ENCODE assay signal across 12 mouse cellular contexts in genomic region chr11:84512031-84512430, GRCm38 (mm10). TPM values are rescaled to one million over a fixed set of nuclear protein-coding genes. Genes with fewer than 3 reads are reported as not detected.
DNase-seq lines count a peak whose midpoint lies in the region; ATAC-seq lines count a peak whose summit lies in the region.
"Had no signal": no experiment of that assay in that cellular context is flagged by ENCODE, and none has a peak within 500 bp of the region (broad histone marks: within the 10 kb centered on the region; RNA-seq: fewer than 3 reads in every experiment).

No protein-coding gene starts in this region.

- H3K4me1 ChIP-seq in neural tube, embryonic 12.5 days, result peaks cover 10% of the 10 kb centered on the region; the same call in 1 of the 2 replicates
- H3K4me1 ChIP-seq in liver, embryonic 11.5 days (replicated peaks; ENCODE audit: control insufficient read depth, insufficient read depth, low read length), result peaks cover 7% of the 10 kb centered on the region; the same call in 1 of the 2 replicates

- WGBS in neural tube, embryonic 12.5 days, result 95% methylated on average over 1 of the region's 1 CpGs
- 93% methylated on average over 1 of the region's 1 CpGs for WGBS in liver, embryonic 11.5 days

- peaks cover 18% of the 10 kb centered on the region for H3K36me3 ChIP-seq in neural tube, embryonic 12.5 days
- H3K36me3 ChIP-seq in liver, embryonic 11.5 days (ENCODE audit: control insufficient read depth, insufficient read depth, low read length), result peaks cover 10% of the 10 kb centered on the region; the same call in 1 of the 2 replicates

- H3K9ac ChIP-seq in neural tube, embryonic 12.5 days, result no peak overlapping the region
- H3K9ac ChIP-seq in liver, embryonic 11.5 days (ENCODE audit: low read depth, low read length), result 0 out of 2 replicates have a peak overlapping the region, but pooled peaks have one; percentile 2

- no peak overlapping the region for H3K27ac ChIP-seq in neural tube, embryonic 12.5 days
- H3K27ac ChIP-seq in liver, embryonic 11.5 days (ENCODE audit: low read depth, low read length), result no peak overlapping the region
- H3K27ac ChIP-seq: heart, adult 2 months had no signal

- peak overlapping the region; percentile 90 for H3K4me2 ChIP-seq in neural tube, embryonic 12.5 days (replicated peaks)
- H3K4me2 ChIP-seq in liver, embryonic 11.5 days, result peak overlapping the region; percentile 87

- no peak for ATAC-seq in neural tube, embryonic 12.5 days (ENCODE audit: low FRiP score, low read depth)
- no peak for ATAC-seq in liver, embryonic 11.5 days (replicated peaks; ENCODE audit: low FRiP score)

- H3K9me3 ChIP-seq in neural tube, embryonic 12.5 days, result no peaks in the 10 kb centered on the region
- no peaks in the 10 kb centered on the region for H3K9me3 ChIP-seq in liver, embryonic 11.5 days (ENCODE audit: control insufficient read depth, low read length)

- no peak overlapping the region for H3K4me3 ChIP-seq in neural tube, embryonic 12.5 days
- peak overlapping the region; percentile 79 for H3K4me3 ChIP-seq in liver, embryonic 11.5 days (ENCODE audit: low read depth, low read length)

- DNase-seq in cerebellum, postnatal 14 days, result peak; percentile 40 to 61
- no peak for DNase-seq in cerebellum, postnatal 4 days (ENCODE audit: low spot score in 2 of 2)
- no peak for DNase-seq in neural tube, embryonic 10.5 days (ENCODE audit: extremely low spot score, low spot score)
- no peak for DNase-seq in liver, embryonic 11.5 days (ENCODE audit: low spot score)
- DNase-seq in spleen, adult 12 weeks (ENCODE audit: low spot score), result no peak
- DNase-seq in ovary, postnatal 14 days (ENCODE audit: low spot score), result no peak
- no peak for DNase-seq in left cerebral cortex, postnatal 14 days (ENCODE audit: low spot score in 2 of 2)
- DNase-seq: cerebellum, adult 8-10 months; heart, adult 2 months; lung, postnatal 14 days; right cerebral cortex, postnatal 4 days had no signal

- intact Hi-C loops in left cerebral cortex, postnatal 14 days (cut with DNase I), result loop anchor here (5.0 kb wide), 1 partner anchor 285 kb away; no protein-coding TSS in a partner anchor

- H3K27me3 ChIP-seq in neural tube, embryonic 12.5 days (replicated peaks), result peaks cover 28% of the 10 kb centered on the region
- H3K27me3 ChIP-seq in liver, embryonic 11.5 days (replicated peaks; ENCODE audit: control insufficient read depth, insufficient read depth, low read length), result peaks cover 29% of the 10 kb centered on the region

RNA-seq across cellular contexts. Expression of gene Aatf, which starts 1.3 kb away (rescaled TPM):
- 53.3 and 56.7 TPM in 2 replicates for polyA plus RNA-seq in neural tube, embryonic 12.5 days (2016; fragmentation: Nextera tagmentation; extraction: Ambion mirVana)
- 87.6 and 92.8 TPM in 2 replicates for polyA plus RNA-seq in liver, embryonic 11.5 days (2014; fragmentation: Nextera tagmentation; extraction: Ambion mirVana)
- total RNA-seq in left cerebral cortex, postnatal 14 days (2021), result 10 to 100 TPM; 17.3 to 18.3 TPM

RNA-seq across cellular contexts. Expression of gene Lhx1, which starts 13.3 kb away (rescaled TPM):
- 68.4 and 70.3 TPM in 2 replicates for polyA plus RNA-seq in neural tube, embryonic 12.5 days (2016; fragmentation: Nextera tagmentation; extraction: Ambion mirVana)
- 0.32 TPM in 1 of 2 replicates, not detected in the other for polyA plus RNA-seq in liver, embryonic 11.5 days (2014; fragmentation: Nextera tagmentation; extraction: Ambion mirVana)
- under 1 TPM; 0.13 to 0.15 TPM for total RNA-seq in left cerebral cortex, postnatal 14 days (2021)
- total RNA-seq: heart, adult 2 months had no signal
- polyA plus RNA-seq: heart, adult 2 months had no signal

Comparison
In these comparisons a context has a peak if more than half of its experiments do, and no peak if none do; other contexts are left out.
1. DNase-seq: peak in cerebellum, postnatal 14 days (2 of 2); none in cerebellum, postnatal 4 days (0 of 2), neural tube, embryonic 10.5 days (single experiment), liver, embryonic 11.5 days (single experiment), spleen, adult 12 weeks (single experiment), ovary, postnatal 14 days (single experiment) and left cerebral cortex, postnatal 14 days (0 of 2).
2. RNA of gene Lhx1, which starts 13.3 kb away (polyA plus RNA-seq): 68.4 to 70.3 TPM in neural tube, embryonic 12.5 days; 0.32 TPM in liver, embryonic 11.5 days; every median in the first group is over 10 times any median in the second.